Mouse (Mus musculus): ENCODE results near the gene Fam57b.

GRCm38 (mm10) chr7:126766201-126766600 lies 31.3 kb upstream of the Fam57b start, which contains the start of gene Gdpd3:
- TF ChIP-seq HCFC1 (IDR thresholded peaks at IDR 0.05; ENCODE audit: borderline replicate concordance, insufficient read depth, low read length) (no peak), ZC3H11A (IDR thresholded peaks at IDR 0.05; ENCODE audit: borderline replicate concordance, low read depth, low read length) (no peak)

All from ES-E14 (cell line).